Mouse (Mus musculus): ENCODE data around the gene Tspan9. TPM values are rescaled to one million over a fixed set of nuclear protein-coding genes. Genes with fewer than 3 reads are reported as not detected.

Tspan9 gene
- polyA plus RNA-seq, 1 experiment from 2014 or later = 102 TPM

- H3K27ac ChIP-seq = no peak overlapping the region
- ATAC-seq (replicated peaks; ENCODE audit: low FRiP score, low read depth) (no peak), DNase-seq (ENCODE audit: low spot score) (no peak)
- H3K9ac ChIP-seq (ENCODE audit: low read depth, low read length) = no peak overlapping the region
- no peaks in the 10 kb centered on the region for H3K27me3 ChIP-seq (ENCODE audit: insufficient read depth, low read length)
- H3K4me2 ChIP-seq (ENCODE audit: low read length) = no peak overlapping the region
- H3K4me3 ChIP-seq (replicated peaks; ENCODE audit: low read depth, low read length) = no peak overlapping the region
- TF ChIP-seq CTCF (IDR thresholded peaks at IDR 0.05; ENCODE audit: low read depth) = no peak
- H3K36me3 ChIP-seq (ENCODE audit: insufficient read depth, low read length) = no peaks in the 10 kb centered on the region
- no peaks in the 10 kb centered on the region for H3K9me3 ChIP-seq (replicated peaks; ENCODE audit: low read length)
- no peaks in the 10 kb centered on the region for H3K4me1 ChIP-seq (replicated peaks; ENCODE audit: insufficient read depth, low read length)
- WGBS = 46% methylated on average over 3 of the region's 3 CpGs
Observed at GRCm38 (mm10) chr6:127916993-127917392, 226.4 kb downstream of the Tspan9 start.

GRCm38 (mm10) chr6:127912938-127913337 lies 230.5 kb downstream of the Tspan9 start:
- H3K9me3 ChIP-seq (replicated peaks; ENCODE audit: low read length) = no peaks in the 10 kb centered on the region
- no peak for TF ChIP-seq CTCF (IDR thresholded peaks at IDR 0.05; ENCODE audit: low read depth)
- DNase-seq (ENCODE audit: low spot score) = no peak
- 98% methylated on average over 3 of the region's 3 CpGs for WGBS
- H3K36me3 ChIP-seq (ENCODE audit: insufficient read depth, low read length) = no peaks in the 10 kb centered on the region
- H3K27me3 ChIP-seq (ENCODE audit: insufficient read depth, low read length) = no peaks in the 10 kb centered on the region
- ATAC-seq (replicated peaks; ENCODE audit: low FRiP score, low read depth) = no peak
- H3K4me1 ChIP-seq (replicated peaks; ENCODE audit: insufficient read depth, low read length) = no peaks in the 10 kb centered on the region
- H3K9ac ChIP-seq (ENCODE audit: low read depth, low read length) = no peak overlapping the region
- no peak overlapping the region for H3K4me2 ChIP-seq (ENCODE audit: low read length)
- no peak overlapping the region for H3K27ac ChIP-seq
- H3K4me3 ChIP-seq (replicated peaks; ENCODE audit: low read depth, low read length) = no peak overlapping the region

- H3K36me3 ChIP-seq (ENCODE audit: insufficient read depth, low read length) = no peaks in the 10 kb centered on the region
- ATAC-seq (replicated peaks; ENCODE audit: low FRiP score, low read depth) (no peak), DNase-seq (ENCODE audit: low spot score) (no peak)
- no peak overlapping the region for H3K4me3 ChIP-seq (replicated peaks; ENCODE audit: low read depth, low read length)
- no peak overlapping the region for H3K9ac ChIP-seq (ENCODE audit: low read depth, low read length)
- H3K4me2 ChIP-seq (ENCODE audit: low read length) = no peak overlapping the region
- H3K9me3 ChIP-seq (replicated peaks; ENCODE audit: low read length) = no peaks in the 10 kb centered on the region
- 75% methylated on average over 4 of the region's 4 CpGs for WGBS
- no peaks in the 10 kb centered on the region for H3K4me1 ChIP-seq (replicated peaks; ENCODE audit: insufficient read depth, low read length)
- H3K27ac ChIP-seq = no peak overlapping the region
- no peaks in the 10 kb centered on the region for H3K27me3 ChIP-seq (ENCODE audit: insufficient read depth, low read length)
- TF ChIP-seq CTCF (IDR thresholded peaks at IDR 0.05; ENCODE audit: low read depth) = no peak
Observed at GRCm38 (mm10) chr6:127911687-127912086, 231.7 kb downstream of the Tspan9 start.

Small RNAs within 50 kb of the gene (microRNA-seq; reads per million reads assigned to microRNA genes)
- gene Gm26338 = not detected

Other genes starting within 250 kb of the Tspan9 start
- gene Tead4, start 157.2 kb upstream of the Tspan9 start, polyA plus RNA-seq (2015; fragmentation: Nextera tagmentation; extraction: Ambion mirVana) = 2.3 TPM in 2 replicates
- gene Tulp3, start 212.3 kb upstream of the Tspan9 start, polyA plus RNA-seq (2015; fragmentation: Nextera tagmentation; extraction: Ambion mirVana) = 15.0 and 17.6 TPM in 2 replicates
- 68.3 and 73.9 TPM in 2 replicates for gene Rhno1, start 219.3 kb upstream of the Tspan9 start, polyA plus RNA-seq (2015; fragmentation: Nextera tagmentation; extraction: Ambion mirVana)
- gene Foxm1, start 219.4 kb upstream of the Tspan9 start, polyA plus RNA-seq (2015; fragmentation: Nextera tagmentation; extraction: Ambion mirVana) = 11.8 TPM in 2 replicates
- gene Tex52, start 231.9 kb upstream of the Tspan9 start, polyA plus RNA-seq (2015; fragmentation: Nextera tagmentation; extraction: Ambion mirVana) = not detected in 2 replicates
- not detected in 2 replicates for gene Gm44596, start 231.9 kb upstream of the Tspan9 start, polyA plus RNA-seq (2015; fragmentation: Nextera tagmentation; extraction: Ambion mirVana)

All from kidney, postnatal 0 days (tissue).